Mouse (Mus musculus) liver, embryonic 13.5 days (tissue): Measurements from ENCODE around the gene Pfn1. TPM values are rescaled to one million over a fixed set of nuclear protein-coding genes. Genes with fewer than 3 reads are reported as not detected.

Experiments used
- ATAC-seq: fragments of 200-750 bp; cut with Nextera tagmentation; 2 replicates; pipeline ENCODE4 v1.8.0; 2017; ENCODE audit warnings: low read depth, mild to moderate bottlenecking, moderate number of reproducible peaks, moderate library complexity
- DNase-seq: peaks from one replicate; pipeline ENCODE4 v3.0.0; 2022
- H3K27ac ChIP-seq: fragments of 300-500 bp; sonication (generic); 2 replicates; pipeline ENCODE4 v1.5.1; 2015; ENCODE audit warnings: moderate library complexity, mild to moderate bottlenecking, inconsistent platforms
- H3K27me3 ChIP-seq: fragments of 300-500 bp; sonication (generic); 2 replicates; pipeline ENCODE4 v1.6.1; 2015; ENCODE audit warnings: mild to moderate bottlenecking, inconsistent platforms
- H3K36me3 ChIP-seq: fragments of 300-500 bp; sonication (generic); 2 replicates; pipeline ENCODE4 v1.6.1; 2015; ENCODE audit warnings: mild to moderate bottlenecking, inconsistent platforms
- H3K4me1 ChIP-seq: fragments of 300-500 bp; sonication (generic); replicated peaks from 2 replicates; pipeline ENCODE4 v1.6.1; 2015; ENCODE audit warnings: inconsistent platforms
- H3K4me2 ChIP-seq: fragments of 300-500 bp; sonication (generic); 2 replicates; pipeline ENCODE4 v1.6.1; 2015; ENCODE audit warnings: inconsistent platforms, mild to moderate bottlenecking, moderate library complexity
- H3K4me3 ChIP-seq: fragments of 300-500 bp; sonication (generic); replicated peaks from 2 replicates; pipeline ENCODE4 v1.5.1; 2015; ENCODE audit warnings: mild to moderate bottlenecking, inconsistent platforms
- H3K9ac ChIP-seq: fragments of 300-500 bp; sonication (generic); 2 replicates; pipeline ENCODE4 v1.6.1; 2015; ENCODE audit warnings: mild to moderate bottlenecking, inconsistent platforms
- H3K9me3 ChIP-seq: fragments of 300-500 bp; sonication (generic); replicated peaks from 2 replicates; pipeline ENCODE4 v1.6.1; 2016; ENCODE audit warnings: inconsistent platforms
- WGBS: fragments of 180-500 bp; shearing (Covaris S2); methylation state at CpG from one replicate; pipeline ENCODE4 v1.1.7; 2015; ENCODE audit not compliant: insufficient replicate concordance; 5-methylcytosine and 5-hydroxymethylcytosine counted together
- polyA plus RNA-seq: library from polyadenylated mRNA; unstranded; fragments of >200 nt; fragmentation: Nextera tagmentation; extraction: Ambion mirVana; gene quantifications from 2 replicates; pipeline ENCODE4 v1.2.1, GENCODE M21; 2015

Pfn1 gene
- polyA plus RNA-seq, 1 experiment from 2014 or later, result 1,347 TPM

DNA sequence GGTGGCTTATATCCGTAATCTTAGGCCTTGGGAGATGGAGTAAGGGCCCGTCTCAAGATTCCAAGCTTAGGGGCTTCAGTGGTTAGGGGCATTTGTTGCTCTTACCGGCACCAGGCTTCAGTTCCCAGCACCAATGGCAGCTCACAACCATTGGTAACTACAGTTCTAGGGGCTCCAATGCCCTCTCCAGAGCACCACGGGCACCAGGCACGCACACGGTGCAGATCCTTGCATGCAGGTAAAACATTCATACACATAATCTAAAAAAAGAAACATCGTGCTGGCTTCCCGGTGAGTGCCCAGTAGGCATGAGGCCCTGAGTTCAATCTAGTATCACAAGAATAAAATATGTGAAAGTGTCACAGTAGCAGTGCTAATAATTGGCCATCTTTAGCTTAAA lies 8.7 kb upstream of the Pfn1 start:
- Histone ChIP-seq H3K36me3 (peaks cover 52% of the 10 kb centered on the region), H3K9me3 (no peaks in the 10 kb centered on the region), H3K4me3 (no peak overlapping the region), H3K4me1 (peaks cover 24% of the 10 kb centered on the region), H3K9ac (no peak overlapping the region), H3K27ac (no peak overlapping the region), H3K4me2 (no peak overlapping the region), H3K27me3 (no peaks in the 10 kb centered on the region)
- no peak for ATAC-seq
- 92% methylated on average over 8 of the region's 8 CpGs for WGBS
- DNase-seq, result no peak

DNA sequence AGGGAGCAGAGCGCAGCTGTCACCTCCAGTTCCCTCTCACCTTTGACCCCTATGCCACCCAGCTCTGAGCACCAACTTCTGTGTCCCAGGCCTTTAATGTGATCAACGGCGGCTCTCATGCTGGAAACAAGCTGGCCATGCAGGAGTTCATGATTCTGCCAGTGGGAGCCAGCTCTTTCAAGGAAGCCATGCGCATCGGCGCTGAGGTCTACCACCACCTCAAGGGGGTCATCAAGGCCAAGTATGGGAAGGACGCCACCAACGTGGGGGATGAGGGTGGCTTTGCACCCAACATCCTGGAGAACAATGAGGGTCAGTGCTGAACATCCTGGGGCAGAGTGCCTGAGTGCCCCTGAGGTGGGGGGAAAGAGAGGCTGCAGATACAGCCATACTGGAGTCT lies 6.1 kb upstream of the Pfn1 start:
- Histone ChIP-seq H3K27me3 (no peaks in the 10 kb centered on the region), H3K4me2 (no peak overlapping the region), H3K36me3 (peaks cover 45% of the 10 kb centered on the region), H3K27ac (no peak overlapping the region; the same call in 1 of the 2 replicates), H3K9me3 (no peaks in the 10 kb centered on the region), H3K4me3 (no peak overlapping the region), H3K9ac (no peak overlapping the region), H3K4me1 (peaks cover 28% of the 10 kb centered on the region)
- DNase-seq (no peak), ATAC-seq (no peak)
- 82% methylated on average over 8 of the region's 8 CpGs for WGBS

DNA sequence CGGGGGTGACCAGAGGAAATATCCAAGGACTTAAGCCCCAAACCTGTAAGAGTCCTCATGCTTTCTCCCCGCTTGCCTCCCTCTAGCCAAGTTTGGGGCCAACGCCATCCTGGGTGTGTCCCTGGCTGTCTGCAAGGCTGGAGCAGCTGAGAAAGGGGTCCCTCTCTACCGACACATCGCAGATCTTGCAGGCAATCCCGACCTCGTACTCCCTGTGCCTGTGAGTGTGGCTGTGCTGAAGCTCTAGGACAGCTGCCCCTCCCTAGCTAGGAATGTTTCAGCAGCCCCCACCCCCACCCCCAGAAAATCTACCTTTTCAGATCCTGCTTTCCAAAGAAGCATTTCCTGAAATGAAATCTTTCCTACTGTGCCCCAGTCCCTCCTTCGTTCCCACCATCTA lies 4.5 kb upstream of the Pfn1 start:
- no peak overlapping the region for H3K4me3 ChIP-seq
- H3K9me3 ChIP-seq, result no peaks in the 10 kb centered on the region
- no peaks in the 10 kb centered on the region for H3K27me3 ChIP-seq
- no peak for ATAC-seq
- DNase-seq, result no peak
- H3K27ac ChIP-seq, result no peak overlapping the region
- no peak overlapping the region for H3K9ac ChIP-seq
- WGBS, result 73% methylated on average over 8 of the region's 8 CpGs
- H3K4me1 ChIP-seq, result peaks cover 34% of the 10 kb centered on the region
- H3K4me2 ChIP-seq, result no peak overlapping the region
- H3K36me3 ChIP-seq, result peaks cover 32% of the 10 kb centered on the region

DNA sequence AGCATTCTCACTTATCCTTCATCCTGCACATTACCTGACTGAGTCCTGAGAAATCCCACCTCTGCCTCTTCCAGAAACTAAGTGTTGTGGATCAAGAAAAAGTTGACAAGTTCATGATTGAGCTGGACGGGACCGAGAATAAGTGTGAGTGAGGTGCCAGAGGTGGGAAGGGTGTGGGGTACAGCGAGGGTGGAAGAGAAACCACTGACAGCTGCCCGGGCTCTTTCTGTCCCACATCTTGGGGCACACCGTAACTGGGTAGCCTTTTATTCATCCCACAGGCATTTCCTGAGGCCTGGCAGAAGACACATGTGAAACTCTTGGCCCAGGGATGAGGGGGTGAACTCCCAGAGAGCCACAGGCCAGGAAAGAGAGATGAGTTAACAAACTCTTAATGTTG lies 4.1 kb upstream of the Pfn1 start:
- no peak overlapping the region for H3K27ac ChIP-seq
- WGBS, result 74% methylated on average over 5 of the region's 5 CpGs
- no peak overlapping the region for H3K4me3 ChIP-seq
- H3K27me3 ChIP-seq, result no peaks in the 10 kb centered on the region
- peaks cover 28% of the 10 kb centered on the region for H3K36me3 ChIP-seq
- no peak overlapping the region for H3K9ac ChIP-seq
- no peak overlapping the region for H3K4me2 ChIP-seq
- DNase-seq, result no peak
- ATAC-seq, result no peak
- peaks cover 34% of the 10 kb centered on the region for H3K4me1 ChIP-seq
- H3K9me3 ChIP-seq, result no peaks in the 10 kb centered on the region

DNA sequence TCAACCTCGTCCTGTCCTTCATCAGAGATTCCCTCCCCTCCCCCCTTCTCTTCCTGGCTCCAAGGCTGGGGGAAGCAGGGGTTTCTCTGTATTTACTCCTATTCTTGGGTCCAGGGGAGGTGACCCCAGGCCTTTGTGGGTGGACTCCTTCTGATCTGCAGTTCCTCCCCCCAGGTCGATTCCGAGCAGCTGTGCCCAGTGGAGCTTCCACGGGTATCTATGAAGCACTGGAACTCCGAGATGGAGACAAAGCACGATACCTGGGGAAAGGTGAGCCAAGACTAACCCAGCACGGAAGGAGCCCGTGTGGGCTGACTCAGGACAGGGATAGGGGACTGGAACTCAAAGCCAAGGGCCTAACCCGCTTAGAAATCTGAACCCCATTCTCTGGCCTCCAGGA lies 3.5 kb upstream of the Pfn1 start:
- Histone ChIP-seq H3K4me1 (peaks cover 39% of the 10 kb centered on the region), H3K4me2 (no peak overlapping the region), H3K9ac (no peak overlapping the region), H3K4me3 (no peak overlapping the region), H3K27me3 (no peaks in the 10 kb centered on the region), H3K36me3 (peaks cover 25% of the 10 kb centered on the region), H3K27ac (peak overlapping the region; percentile 99), H3K9me3 (no peaks in the 10 kb centered on the region)
- 70% methylated on average over 9 of the region's 9 CpGs for WGBS
- DNase-seq (no peak), ATAC-seq (no peak)

DNA sequence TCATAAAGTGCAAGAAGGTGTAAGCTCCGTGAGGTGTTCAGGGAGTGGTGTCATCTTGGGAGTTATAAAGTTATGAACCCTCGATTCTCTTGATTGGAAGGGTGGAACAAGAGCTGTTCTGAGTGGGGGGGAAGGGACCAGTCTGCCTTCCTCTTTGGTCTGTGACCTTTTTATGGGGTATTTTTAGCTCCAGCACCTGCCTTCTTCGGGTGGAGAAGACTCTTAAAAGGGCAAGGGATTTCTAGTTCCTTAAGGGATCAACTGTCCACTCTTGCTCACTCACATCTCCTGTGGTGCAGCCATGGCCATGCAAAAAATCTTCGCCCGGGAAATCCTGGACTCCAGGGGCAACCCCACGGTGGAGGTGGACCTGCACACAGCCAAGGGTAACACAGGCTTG lies 3.1 kb upstream of the Pfn1 start:
- Histone ChIP-seq H3K27me3 (no peaks in the 10 kb centered on the region), H3K4me3 (no peak overlapping the region), H3K9me3 (no peaks in the 10 kb centered on the region), H3K4me1 (peaks cover 44% of the 10 kb centered on the region), H3K9ac (no peak overlapping the region), H3K27ac (peak overlapping the region; percentile 99), H3K36me3 (peaks cover 25% of the 10 kb centered on the region), H3K4me2 (0 out of 2 replicates have a peak overlapping the region, but pooled peaks have one; percentile 96)
- DNase-seq (no peak), ATAC-seq (no peak)
- WGBS, result 48% methylated on average over 6 of the region's 6 CpGs

DNA sequence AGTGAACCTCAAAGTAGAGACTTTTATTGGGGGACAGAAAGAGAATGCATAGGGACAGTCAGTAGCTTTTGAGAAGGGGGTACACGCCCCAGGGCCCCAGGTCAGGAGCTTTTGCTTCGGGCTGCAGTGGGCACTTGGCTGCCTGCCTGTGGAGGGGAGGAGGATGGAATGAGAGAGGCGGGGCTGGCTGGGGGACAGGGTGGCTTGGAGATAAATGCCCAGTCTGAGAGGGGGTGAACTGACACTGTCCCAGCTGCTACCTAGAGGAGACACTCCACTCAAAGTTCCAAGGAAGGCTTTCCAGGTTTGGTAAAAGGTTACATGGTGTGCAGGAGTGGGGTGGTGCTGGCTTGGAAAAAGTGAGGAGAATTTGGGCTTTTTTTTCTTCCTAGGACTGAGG lies 2.5 kb upstream of the Pfn1 start, which contains the start of gene Eno3:
Gene Eno3, plus strand, starts transcription at position 239 of the 400 bp plus-strand sequence.
- Histone ChIP-seq H3K27me3 (no peaks in the 10 kb centered on the region), H3K4me3 (peak within 1 kb of the TSS; percentile 100), H3K9me3 (no peaks in the 10 kb centered on the region), H3K27ac (peak within 1 kb of the TSS; percentile 99), H3K4me1 (peaks cover 50% of the 10 kb centered on the region), H3K36me3 (peaks cover 25% of the 10 kb centered on the region), H3K9ac (peak within 1 kb of the TSS; percentile 99), H3K4me2 (peak within 1 kb of the TSS; percentile 96)
- ATAC-seq (no peak), DNase-seq (no peak)
- 16% methylated on average over 3 of the region's 3 CpGs for WGBS

DNA sequence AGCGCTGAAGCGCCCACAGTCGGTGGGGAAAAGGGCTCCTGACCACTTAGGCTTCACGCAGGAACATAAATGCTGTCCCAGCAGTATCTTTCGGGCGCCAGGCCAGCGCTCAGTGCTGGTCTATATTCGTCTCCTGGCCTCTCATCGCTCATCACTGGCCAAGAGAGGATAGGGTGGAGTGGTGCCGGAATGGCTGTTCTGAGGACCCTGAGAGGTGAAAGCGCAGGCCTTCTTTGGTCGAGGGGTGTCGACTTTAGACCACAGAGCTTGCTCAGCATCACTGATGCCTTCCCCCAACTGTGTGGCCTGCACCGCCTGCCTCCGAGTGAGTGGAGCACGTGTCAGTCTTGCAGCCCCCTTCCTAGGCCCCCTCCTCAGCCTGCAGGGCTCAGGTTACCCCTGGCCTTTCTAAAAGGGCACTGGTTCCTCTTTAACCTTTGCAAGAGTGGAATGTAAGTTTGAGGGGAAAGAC lies 2.0 kb upstream of the Pfn1 start:
- ATAC-seq (no peak), DNase-seq (no peak)
- WGBS, result 22% methylated on average over 16 of the region's 16 CpGs
- Histone ChIP-seq H3K4me3 (peak overlapping the region; percentile 100), H3K9me3 (no peaks in the 10 kb centered on the region), H3K9ac (peak overlapping the region; percentile 99), H3K36me3 (peaks cover 25% of the 10 kb centered on the region), H3K27me3 (no peaks in the 10 kb centered on the region), H3K4me2 (peak overlapping the region; percentile 96), H3K27ac (peak overlapping the region; percentile 99), H3K4me1 (peaks cover 54% of the 10 kb centered on the region)

DNA sequence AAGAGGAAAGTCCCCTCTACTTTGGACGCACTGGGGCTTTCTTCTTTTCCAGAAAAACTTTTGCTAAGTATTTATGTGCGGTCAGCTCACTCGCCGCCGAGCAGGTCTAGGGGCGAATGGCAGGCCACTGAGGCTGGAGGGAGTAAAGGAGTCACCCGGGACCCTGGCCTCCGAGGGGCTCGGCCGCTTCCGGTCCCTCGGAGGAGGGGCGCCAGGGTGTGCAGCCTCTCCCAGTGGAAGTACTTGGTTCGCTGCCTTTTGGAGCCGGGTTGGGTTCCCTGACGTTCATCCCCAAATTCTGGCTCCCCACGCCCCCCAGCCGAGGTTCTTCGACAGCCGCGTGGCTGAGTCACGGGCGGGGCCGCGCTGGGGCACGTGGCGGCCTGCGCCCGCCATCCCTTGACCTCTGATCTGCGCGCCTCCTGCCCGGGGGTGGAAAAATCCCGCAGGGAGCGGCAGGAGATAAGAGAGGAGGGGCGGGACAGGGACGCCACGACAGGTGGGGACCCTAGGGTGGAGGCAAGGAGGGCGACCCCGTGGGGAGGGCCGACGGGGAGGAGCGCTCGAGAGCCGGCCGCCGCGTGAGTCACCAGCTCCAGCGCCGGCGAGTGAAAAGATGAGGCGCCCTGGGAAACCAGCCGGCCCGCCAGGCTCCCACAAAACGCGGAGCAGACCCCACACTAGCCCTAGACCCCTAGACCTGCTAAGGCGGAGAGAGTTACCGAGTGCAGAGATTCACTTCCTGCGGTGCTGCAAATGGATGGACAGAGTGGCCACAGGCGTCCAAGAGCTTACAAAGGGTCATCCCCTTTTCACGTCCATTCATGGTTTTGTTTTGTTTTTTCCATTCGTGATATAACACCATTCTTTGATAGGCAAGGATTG lies 1.4 kb upstream of the Pfn1 start:
- Histone ChIP-seq H3K27ac (peak overlapping the region; percentile 99), H3K4me1 (peaks cover 61% of the 10 kb centered on the region), H3K9ac (peak overlapping the region; percentile 99), H3K9me3 (no peaks in the 10 kb centered on the region), H3K4me2 (peak overlapping the region; percentile 96), H3K27me3 (no peaks in the 10 kb centered on the region), H3K4me3 (peak overlapping the region; percentile 100), H3K36me3 (peaks cover 27% of the 10 kb centered on the region)
- ATAC-seq (peak; percentile 24), DNase-seq (peak; percentile 53)
- 1% methylated on average over 61 of the region's 61 CpGs for WGBS

DNA sequence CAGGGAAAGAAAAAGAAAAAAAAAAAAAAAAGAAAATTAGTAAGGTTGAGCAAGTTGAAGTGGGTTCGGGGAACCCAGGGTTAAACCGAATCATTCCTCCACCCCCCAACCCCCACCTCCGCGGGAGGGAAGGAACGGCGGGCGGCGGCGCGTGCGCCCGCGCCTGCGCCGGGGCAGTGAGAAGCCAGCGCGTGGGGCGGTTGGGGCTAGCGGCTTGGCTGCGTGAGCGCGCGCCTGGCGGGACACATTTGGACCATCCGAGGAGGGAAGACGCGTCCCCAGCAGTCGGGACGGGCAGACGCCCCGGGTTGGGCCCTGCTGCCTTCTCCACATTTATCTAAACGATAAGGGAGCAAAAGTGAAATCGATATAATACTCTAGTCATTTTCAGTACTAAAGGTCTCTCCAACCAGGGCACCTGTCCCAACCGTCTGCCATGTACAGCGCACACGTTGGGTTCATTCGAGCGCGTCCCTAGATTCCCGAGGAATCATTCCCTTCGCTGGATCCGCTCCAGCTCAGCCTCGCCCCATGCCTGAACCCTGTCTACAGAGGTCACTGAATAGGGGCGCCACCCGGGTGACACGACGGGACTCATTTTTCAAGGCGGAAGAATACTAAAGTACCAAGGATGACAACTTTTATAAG lies 603 bp upstream of the Pfn1 start:
- Histone ChIP-seq H3K4me2 (peak overlapping the region; percentile 96), H3K4me1 (peaks cover 69% of the 10 kb centered on the region), H3K4me3 (peak overlapping the region; percentile 100), H3K36me3 (peaks cover 33% of the 10 kb centered on the region), H3K27ac (peak overlapping the region; percentile 99), H3K9me3 (no peaks in the 10 kb centered on the region), H3K27me3 (no peaks in the 10 kb centered on the region), H3K9ac (peak overlapping the region; percentile 99)
- under 1% methylated on average over 48 of the region's 48 CpGs for WGBS
- ATAC-seq (peak; percentile 59), DNase-seq (peak; percentile 69)

DNA sequence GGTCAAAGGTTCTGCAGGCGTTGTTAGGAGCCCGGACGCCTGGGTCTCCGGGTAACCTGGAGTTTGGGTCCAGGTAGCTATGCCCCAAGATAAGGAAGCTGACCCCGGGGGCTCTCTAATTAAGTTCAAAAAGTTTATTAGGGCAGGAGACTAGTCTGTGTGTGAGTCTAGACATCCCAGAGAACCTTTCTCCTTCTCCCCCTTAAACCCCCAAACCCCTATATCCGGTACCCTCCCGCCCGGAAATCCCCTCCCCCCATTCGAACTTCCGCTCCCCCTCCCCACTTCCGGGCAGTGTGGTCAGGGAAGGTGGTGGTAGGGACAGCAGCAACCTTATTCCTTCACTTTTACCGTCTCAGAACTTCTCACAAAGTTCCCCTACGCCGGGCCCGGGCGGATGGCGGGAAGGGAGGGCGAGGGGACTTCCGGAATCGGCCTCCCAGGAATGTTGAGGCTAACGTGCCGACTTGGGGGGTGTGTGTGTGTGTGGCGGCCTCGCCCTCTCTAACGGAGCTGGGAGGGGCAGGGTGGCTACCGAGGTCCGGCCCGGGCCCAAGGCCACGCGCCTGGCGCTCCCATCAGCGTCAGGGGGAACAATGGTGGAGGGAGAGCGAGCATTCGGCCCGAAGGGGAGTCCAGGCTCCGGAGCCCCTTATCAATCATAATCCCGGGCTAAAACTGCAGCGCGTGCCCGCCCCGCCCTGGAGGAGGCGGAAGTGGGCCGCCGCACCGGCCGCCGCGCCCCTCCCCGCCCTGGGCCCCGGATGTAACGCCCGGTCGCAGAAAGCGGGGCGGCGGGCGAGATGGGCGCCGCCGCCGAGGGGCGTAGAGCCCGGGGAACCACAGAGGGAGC lies 873 bp downstream of the Pfn1 start:
- H3K27ac ChIP-seq, result peak overlapping the region; percentile 99
- peak overlapping the region; percentile 96 for H3K4me2 ChIP-seq
- peak; percentile 69 for DNase-seq
- no peaks in the 10 kb centered on the region for H3K9me3 ChIP-seq
- peak overlapping the region; percentile 99 for H3K9ac ChIP-seq
- peak overlapping the region; percentile 100 for H3K4me3 ChIP-seq
- under 1% methylated on average over 62 of the region's 63 CpGs for WGBS
- H3K27me3 ChIP-seq, result no peaks in the 10 kb centered on the region
- peak; percentile 63 for ATAC-seq
- H3K4me1 ChIP-seq, result peaks cover 84% of the 10 kb centered on the region
- H3K36me3 ChIP-seq, result peaks cover 47% of the 10 kb centered on the region
